Mouse (Mus musculus) liver, postnatal 0 days (tissue): ENCODE measurements around the gene Zkscan6.

ENCODE experiments used
- CTCF ChIP-seq: sonication (generic); IDR thresholded peaks from 2 replicates; pipeline ENCODE4 v1.5.1; 2016; ENCODE audit warnings: antibody characterized with exemption, low read depth
- EP300 ChIP-seq: IDR thresholded peaks from 2 replicates; pipeline ENCODE4 v1.6.1; 2016; ENCODE audit warnings: antibody characterized with exemption, low read depth, mild to moderate bottlenecking

DNA sequence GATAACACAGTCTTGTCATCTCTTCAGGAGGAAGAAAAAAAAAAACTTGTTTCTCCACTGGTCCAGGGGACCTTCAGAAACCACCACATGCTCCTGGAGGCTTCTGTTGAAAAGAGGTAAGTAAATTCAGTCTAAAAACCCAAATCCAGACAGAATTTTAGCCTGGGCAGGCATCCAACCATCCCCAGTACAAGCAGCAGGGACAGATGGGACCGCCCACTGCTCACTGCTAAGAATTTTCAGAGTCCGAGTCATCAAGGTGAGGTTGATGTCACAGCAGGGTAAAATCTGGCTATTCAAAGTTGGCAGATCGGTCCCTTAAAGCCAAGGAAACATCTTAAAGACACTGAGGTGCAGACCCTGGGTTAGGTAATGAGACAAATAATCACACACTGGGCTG lies 5.1 kb upstream of the Zkscan6 start:
- TF ChIP-seq CTCF (no peak), EP300 (no peak)
